Mouse (Mus musculus): ENCODE measurements around the gene Zbtb5. TPM values are rescaled to one million over a fixed set of nuclear protein-coding genes. Genes with fewer than 3 reads are reported as not detected.
"Not testable (repeated sequence)": the region's sequence is repeated elsewhere in the genome, so short reads cannot be mapped to it uniquely, and the experiment has no call there.

The Zbtb5 gene
- polyA plus RNA-seq, 1 experiment: 6.3 TPM

- H3K27me3 ChIP-seq (ENCODE audit: control insufficient read depth, insufficient read depth, low read length): no peaks in the 10 kb centered on the region; the same call in 1 of the 2 replicates
- no peak overlapping the region for H3K27ac ChIP-seq (ENCODE audit: insufficient read depth, low read depth, low read length)
These were observed 63.9 kb downstream of the Zbtb5 start for GRCm38 (mm10) chr4:44948314-44948713.

GRCm38 (mm10) chr4:44947464-44947863 lies 64.7 kb downstream of the Zbtb5 start:
- H3K4me1 ChIP-seq (ENCODE audit: control insufficient read depth, insufficient read depth, insufficient read length, low read length): no peaks in the 10 kb centered on the region
- TF ChIP-seq CTCF (IDR thresholded peaks at IDR 0.05; ENCODE audit: extremely low read depth, insufficient read length, insufficient replicate concordance, low read depth, low read length): no peak
- TF ChIP-seq POLR2A (IDR thresholded peaks at IDR 0.05; ENCODE audit: low read depth, low read length): no peak
- 73% methylated on average over 5 of the region's 5 CpGs for WGBS

More at GRCm38 (mm10) chr4:44948314-44948713, 63.9 kb downstream of the Zbtb5 start:
- Histone ChIP-seq H3K4me1 (ENCODE audit: control insufficient read depth, insufficient read depth, insufficient read length, low read length) (no peaks in the 10 kb centered on the region), H3K4me3 (ENCODE audit: low read depth, low read length) (no peak overlapping the region), H3K36me3 (ENCODE audit: control insufficient read depth, insufficient read depth, low read length) (no peaks in the 10 kb centered on the region)
- WGBS: 57% methylated on average over 1 of the region's 1 CpGs
- TF ChIP-seq POLR2A (IDR thresholded peaks at IDR 0.05; ENCODE audit: low read depth, low read length): no peak
- TF ChIP-seq CTCF (IDR thresholded peaks at IDR 0.05; ENCODE audit: extremely low read depth, insufficient read length, insufficient replicate concordance, low read depth, low read length): no peak

GRCm38 (mm10) chr4:44946126-44946525 lies 66.1 kb downstream of the Zbtb5 start:
- 93% methylated on average over 2 of the region's 2 CpGs for WGBS
- not testable (repeated sequence) for H3K36me3 ChIP-seq (ENCODE audit: control insufficient read depth, insufficient read depth, low read length); H3K27me3 ChIP-seq (ENCODE audit: control insufficient read depth, insufficient read depth, low read length); H3K4me1 ChIP-seq (ENCODE audit: control insufficient read depth, insufficient read depth, insufficient read length, low read length); H3K27ac ChIP-seq (ENCODE audit: insufficient read depth, low read depth, low read length); H3K4me3 ChIP-seq (ENCODE audit: low read depth, low read length)

More at GRCm38 (mm10) chr4:44947464-44947863, 64.7 kb downstream of the Zbtb5 start:
- Histone ChIP-seq H3K27ac (ENCODE audit: insufficient read depth, low read depth, low read length) (no peak overlapping the region), H3K36me3 (ENCODE audit: control insufficient read depth, insufficient read depth, low read length) (no peaks in the 10 kb centered on the region), H3K4me3 (ENCODE audit: low read depth, low read length) (no peak overlapping the region), H3K27me3 (ENCODE audit: control insufficient read depth, insufficient read depth, low read length) (no peaks in the 10 kb centered on the region; the same call in 1 of the 2 replicates)

GRCm38 (mm10) chr4:44944426-44945075 lies 67.7 kb downstream of the Zbtb5 start:
- TF ChIP-seq POLR2A (IDR thresholded peaks at IDR 0.05; ENCODE audit: low read depth, low read length): no peak
- TF ChIP-seq CTCF (IDR thresholded peaks at IDR 0.05; ENCODE audit: extremely low read depth, insufficient read length, insufficient replicate concordance, low read depth, low read length): no peak
- no peak overlapping the region for H3K4me3 ChIP-seq (ENCODE audit: low read depth, low read length)
- no peaks in the 10 kb centered on the region for H3K36me3 ChIP-seq (ENCODE audit: control insufficient read depth, insufficient read depth, low read length)
- WGBS: 73% methylated on average over 10 of the region's 10 CpGs
- no peaks in the 10 kb centered on the region for H3K4me1 ChIP-seq (ENCODE audit: control insufficient read depth, insufficient read depth, insufficient read length, low read length)
- no peak overlapping the region for H3K27ac ChIP-seq (ENCODE audit: insufficient read depth, low read depth, low read length)
- no peaks in the 10 kb centered on the region; the same call in 1 of the 2 replicates for H3K27me3 ChIP-seq (ENCODE audit: control insufficient read depth, insufficient read depth, low read length)

- TF ChIP-seq CTCF (IDR thresholded peaks at IDR 0.05; ENCODE audit: extremely low read depth, insufficient read length, insufficient replicate concordance, low read depth, low read length): no peak
- TF ChIP-seq POLR2A (IDR thresholded peaks at IDR 0.05; ENCODE audit: low read depth, low read length): no peak
- Histone ChIP-seq H3K27ac (ENCODE audit: insufficient read depth, low read depth, low read length) (no peak overlapping the region), H3K36me3 (ENCODE audit: control insufficient read depth, insufficient read depth, low read length) (no peaks in the 10 kb centered on the region), H3K4me1 (ENCODE audit: control insufficient read depth, insufficient read depth, insufficient read length, low read length) (no peaks in the 10 kb centered on the region), H3K27me3 (ENCODE audit: control insufficient read depth, insufficient read depth, low read length) (no peaks in the 10 kb centered on the region), H3K4me3 (ENCODE audit: low read depth, low read length) (no peak overlapping the region)
- WGBS: 48% methylated on average over 6 of the region's 6 CpGs
These were observed 68.7 kb downstream of the Zbtb5 start for GRCm38 (mm10) chr4:44943480-44943879.

GRCm38 (mm10) chr4:44942237-44942636 lies 70.0 kb downstream of the Zbtb5 start:
- H3K4me3 ChIP-seq (ENCODE audit: low read depth, low read length): no peak overlapping the region
- H3K4me1 ChIP-seq (ENCODE audit: control insufficient read depth, insufficient read depth, insufficient read length, low read length): no peaks in the 10 kb centered on the region
- no peaks in the 10 kb centered on the region for H3K27me3 ChIP-seq (ENCODE audit: control insufficient read depth, insufficient read depth, low read length)
- no peaks in the 10 kb centered on the region for H3K36me3 ChIP-seq (ENCODE audit: control insufficient read depth, insufficient read depth, low read length)
- H3K27ac ChIP-seq (ENCODE audit: insufficient read depth, low read depth, low read length): no peak overlapping the region
- TF ChIP-seq POLR2A (IDR thresholded peaks at IDR 0.05; ENCODE audit: low read depth, low read length): no peak
- TF ChIP-seq CTCF (IDR thresholded peaks at IDR 0.05; ENCODE audit: extremely low read depth, insufficient read length, insufficient replicate concordance, low read depth, low read length): no peak
- 75% methylated on average over 1 of the region's 1 CpGs for WGBS

Other genes starting within 250 kb of the Zbtb5 start
- 32.6 and 32.9 TPM in 2 replicates for gene Grhpr, start 31.0 kb downstream of the Zbtb5 start, polyA plus RNA-seq (2012; rRNA removed)
- 1.8 and 2.3 TPM in 2 replicates for gene Polr1e, start 6.2 kb upstream of the Zbtb5 start, polyA plus RNA-seq (2012; rRNA removed)
- gene Fbxo10, start 72.2 kb upstream of the Zbtb5 start, polyA plus RNA-seq (2012; rRNA removed): 1.7 and 2.4 TPM in 2 replicates
- gene Tomm5, start 95.7 kb upstream of the Zbtb5 start, polyA plus RNA-seq (2012; rRNA removed): 38.2 and 45.7 TPM in 2 replicates
- gene Frmpd1, start 172.5 kb upstream of the Zbtb5 start, polyA plus RNA-seq (2012; rRNA removed): 0.25 and 0.37 TPM in 2 replicates

Measured in small intestine, adult 2 months (tissue).